Mouse (Mus musculus) CD4-positive, CD25-positive, alpha-beta regulatory T cell, adult 2 months (primary cell): ENCODE measurements around the gene Rab36.

Experiments used
- DNase-seq: peaks from one replicate; pipeline ENCODE4 v3.0.0-alpha.2; 2012; ENCODE audit warnings: low read depth, low spot score

Gene Rab36

DNA sequence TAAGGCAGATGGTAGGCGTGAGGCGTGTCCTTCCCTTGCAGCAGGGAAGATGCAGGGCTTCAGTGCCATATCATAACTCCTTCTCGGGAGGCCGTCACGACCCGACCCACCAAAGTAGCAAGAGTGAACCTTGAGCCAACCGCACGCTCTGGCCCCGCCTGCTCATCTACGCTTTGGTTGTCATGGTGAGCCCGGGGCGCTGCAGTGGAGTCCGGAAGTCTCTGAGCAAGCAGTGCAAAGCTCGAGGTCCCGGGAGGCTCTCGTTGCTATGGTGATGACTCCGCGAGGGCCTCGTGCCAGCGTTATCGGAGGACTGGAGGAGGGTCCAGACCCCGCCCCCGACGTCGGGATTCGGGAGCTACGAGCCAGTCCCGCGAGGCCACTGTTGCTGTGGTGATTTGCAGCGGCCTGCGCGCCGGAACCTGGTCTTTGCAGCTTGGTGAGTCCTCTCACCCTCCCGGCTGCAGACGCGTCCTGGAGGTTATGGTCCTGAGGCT is at the start of gene Rab36:
Rab36 (plus strand) TSS at position 176 of the 497 bp plus-strand sequence.
- DNase-seq = peak; percentile 84

DNA sequence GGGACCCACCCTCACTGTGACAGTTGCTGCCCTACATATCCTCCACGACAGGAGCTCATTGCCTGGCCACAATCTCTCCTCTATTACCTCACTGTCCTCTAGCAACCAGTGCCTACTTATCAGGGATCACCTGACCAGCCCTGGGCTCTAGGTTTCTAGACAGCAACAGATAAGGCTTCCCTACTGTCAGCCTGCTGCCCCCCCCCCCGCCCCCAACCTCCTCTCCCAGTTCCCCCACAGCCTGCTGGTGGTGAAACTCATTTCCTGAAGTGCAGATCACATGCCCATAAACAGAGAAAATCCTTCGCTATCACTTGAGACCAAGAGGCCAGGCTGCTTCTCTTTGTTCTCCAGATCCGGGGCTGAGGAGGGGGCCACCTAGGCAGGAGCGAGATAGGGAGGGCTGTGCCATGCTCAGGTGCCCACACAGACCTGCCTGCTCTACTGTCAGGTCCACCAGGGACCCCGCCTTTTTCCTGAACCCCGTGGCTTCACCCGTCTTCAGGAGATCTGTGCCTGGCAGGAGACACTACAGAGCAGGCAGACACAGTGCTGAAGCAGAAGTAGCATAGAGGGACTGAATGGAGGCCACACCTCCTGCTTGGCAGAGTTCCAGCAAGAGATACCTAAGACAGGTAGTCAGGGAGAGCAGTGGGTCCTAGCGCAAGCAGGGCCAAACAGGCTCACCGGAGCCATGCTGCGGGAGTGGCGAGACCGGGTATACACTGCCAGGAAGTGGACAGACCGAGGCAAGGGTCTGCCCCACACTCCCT is 49.0 kb upstream of the Rab36 start:
- DNase-seq = peak; percentile 11

DNA sequence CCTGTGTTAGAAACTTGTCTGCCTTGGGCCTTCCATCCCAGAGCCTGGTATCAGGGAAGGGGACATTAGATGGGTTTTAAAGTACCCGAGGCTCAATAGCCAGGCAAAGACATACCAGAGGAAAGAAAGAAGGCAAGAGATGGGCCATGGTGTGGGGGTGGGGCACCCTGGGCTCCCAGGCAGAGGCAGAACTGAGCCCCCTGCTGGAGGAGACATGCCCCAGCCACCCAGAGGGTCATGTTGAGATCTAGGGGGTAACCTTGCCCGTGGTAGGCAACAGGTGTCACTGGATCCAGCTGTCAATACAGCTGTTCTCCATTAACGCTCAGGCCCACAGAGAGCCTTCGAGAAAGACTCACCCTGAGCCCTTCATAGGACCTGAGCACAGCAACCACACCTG is 47.0 kb upstream of the Rab36 start:
- DNase-seq = peak; percentile 5

DNA sequence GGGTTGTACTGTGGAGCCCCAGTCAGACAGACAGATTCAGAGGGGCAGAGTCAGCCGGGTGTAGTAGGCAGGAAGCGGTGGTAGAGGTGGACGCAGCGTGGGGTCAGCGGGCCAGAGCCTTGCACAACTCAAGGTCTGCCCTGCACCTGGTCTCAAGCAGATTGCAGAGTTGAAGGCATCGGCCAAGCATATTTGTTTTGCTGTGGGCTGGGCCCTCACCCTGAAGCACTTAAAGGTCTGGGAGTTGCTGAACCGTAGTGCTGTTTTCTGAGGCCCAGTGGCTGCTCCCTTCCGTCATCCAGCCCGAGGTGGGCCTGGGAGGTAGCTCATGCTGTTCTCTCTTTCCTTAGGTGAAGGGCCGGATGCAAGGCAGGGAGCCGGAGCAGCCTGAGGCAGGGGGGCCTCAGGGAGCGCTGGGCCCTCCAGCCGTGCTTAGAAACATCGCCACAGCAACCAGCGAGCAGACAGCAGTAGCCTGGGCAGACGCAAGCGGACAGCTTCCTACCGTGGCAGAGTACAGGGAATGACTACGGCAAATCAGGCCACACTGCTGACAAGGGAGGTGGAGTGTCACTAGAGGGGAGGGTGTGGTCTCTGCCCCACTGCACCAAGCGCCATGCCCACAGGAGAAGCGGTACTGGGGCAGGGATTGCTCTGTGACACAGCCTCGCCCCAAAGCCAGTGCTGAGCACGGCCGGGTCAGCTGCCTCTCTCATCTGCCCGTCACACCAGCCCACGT is 46.1 kb upstream of the Rab36 start:
- DNase-seq = no peak

DNA sequence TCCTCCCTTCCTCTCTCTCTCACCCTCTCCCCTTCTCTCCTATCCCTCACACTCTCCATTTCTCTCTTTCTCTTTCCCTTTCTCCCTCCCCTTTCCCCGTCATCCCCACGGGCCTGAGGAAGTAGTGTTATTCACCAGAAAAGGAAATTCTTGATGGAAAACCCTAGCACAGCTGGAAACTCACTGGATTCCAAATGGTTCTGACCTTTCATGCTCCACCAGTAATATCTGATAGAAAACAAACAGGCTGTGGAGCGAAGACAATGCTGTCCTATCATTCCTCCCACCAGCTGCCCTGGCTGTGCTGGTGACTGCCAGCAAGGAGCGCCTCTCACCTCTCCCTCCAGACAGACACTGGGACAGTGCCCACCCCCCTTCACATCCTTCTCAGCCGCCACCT is 42.0 kb upstream of the Rab36 start:
- DNase-seq = no peak

DNA sequence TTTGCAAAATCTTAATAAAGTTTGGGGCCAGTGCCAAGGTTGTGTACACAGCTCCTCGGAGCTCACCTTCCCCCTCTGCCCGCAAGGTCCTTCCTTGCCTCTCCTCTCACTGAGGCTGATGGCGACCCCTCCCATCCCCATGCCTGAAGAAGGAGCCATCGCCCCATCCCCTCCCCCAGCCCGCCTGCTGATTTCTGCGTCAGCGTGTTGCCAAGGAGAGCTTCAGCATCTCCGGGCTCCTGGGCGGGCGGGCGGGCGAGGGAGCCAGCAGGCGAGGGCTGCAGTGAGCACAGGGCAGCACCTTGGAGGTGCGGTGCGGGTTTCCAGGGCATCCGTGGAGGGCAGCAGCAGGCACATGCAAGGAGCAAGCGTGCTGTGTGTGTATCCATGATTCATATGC is 41.5 kb upstream of the Rab36 start:
- no peak for DNase-seq

GRCm38 (mm10) chr10:75001391-75001790 is 35.5 kb upstream of the Rab36 start:
- DNase-seq = no peak

- no peak for DNase-seq
Measured at GRCm38 (mm10) chr10:75004067-75004466, 32.8 kb upstream of the Rab36 start.

DNA sequence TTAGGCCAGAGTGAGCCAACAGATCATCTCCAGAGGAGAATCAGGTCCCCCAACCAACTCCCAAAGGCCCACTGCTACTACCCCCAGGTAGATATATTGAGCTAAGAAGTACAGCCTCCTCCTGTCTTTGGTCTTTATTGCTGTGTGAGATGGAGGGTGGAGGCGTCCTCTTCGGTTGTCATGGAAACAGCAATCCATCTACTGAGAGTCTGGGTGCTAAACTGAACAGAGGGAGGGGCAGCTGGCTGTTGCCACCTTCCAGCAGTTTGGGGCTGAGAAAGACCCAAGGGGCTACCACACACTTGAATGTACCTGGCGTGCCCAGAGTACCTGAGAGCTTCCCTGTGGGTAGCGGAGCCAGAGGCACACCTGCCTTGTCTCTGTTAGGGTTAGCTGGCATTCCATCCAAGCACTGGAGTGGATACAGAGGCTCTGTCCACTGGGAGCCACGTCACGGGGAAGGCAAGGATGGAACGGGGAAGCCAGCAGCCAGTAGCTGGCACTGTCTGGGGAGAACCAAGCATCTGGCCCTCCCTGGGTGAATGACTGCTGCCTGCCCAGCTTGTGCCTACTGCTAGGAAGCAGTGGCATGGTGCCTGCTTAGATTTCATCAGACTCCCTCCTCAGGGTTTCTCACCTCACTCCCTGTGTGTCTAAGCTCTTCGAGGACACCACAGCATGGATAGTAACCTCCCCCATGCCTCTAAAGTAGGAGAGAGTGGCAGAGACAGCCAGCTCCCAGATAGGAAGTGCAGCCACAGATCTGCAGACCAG is 29.8 kb upstream of the Rab36 start:
- no peak for DNase-seq

GRCm38 (mm10) chr10:75010704-75011103 is 26.2 kb upstream of the Rab36 start:
- DNase-seq = no peak

GRCm38 (mm10) chr10:75015465-75015864 is 21.4 kb upstream of the Rab36 start:
- DNase-seq = no peak

DNA sequence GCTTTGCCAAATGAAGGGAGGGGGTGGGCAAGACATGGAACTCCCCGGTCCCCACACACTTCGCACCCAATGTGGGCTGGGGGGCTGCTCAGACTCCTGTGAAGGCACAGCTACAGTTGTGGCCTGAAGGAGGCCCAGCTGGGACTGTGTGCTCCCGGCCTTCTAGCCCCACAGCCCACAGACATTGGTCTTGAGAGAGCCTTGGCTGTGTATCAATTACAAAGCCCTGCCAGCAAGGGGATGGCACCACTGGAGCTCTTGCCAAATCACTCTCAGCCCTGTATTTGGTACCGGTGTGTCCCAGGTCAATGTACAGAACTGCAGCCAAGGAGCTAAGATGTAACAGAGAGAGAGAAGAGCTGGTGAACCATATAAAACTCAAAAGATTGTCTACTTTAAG is 20.4 kb upstream of the Rab36 start:
- DNase-seq = no peak

DNA sequence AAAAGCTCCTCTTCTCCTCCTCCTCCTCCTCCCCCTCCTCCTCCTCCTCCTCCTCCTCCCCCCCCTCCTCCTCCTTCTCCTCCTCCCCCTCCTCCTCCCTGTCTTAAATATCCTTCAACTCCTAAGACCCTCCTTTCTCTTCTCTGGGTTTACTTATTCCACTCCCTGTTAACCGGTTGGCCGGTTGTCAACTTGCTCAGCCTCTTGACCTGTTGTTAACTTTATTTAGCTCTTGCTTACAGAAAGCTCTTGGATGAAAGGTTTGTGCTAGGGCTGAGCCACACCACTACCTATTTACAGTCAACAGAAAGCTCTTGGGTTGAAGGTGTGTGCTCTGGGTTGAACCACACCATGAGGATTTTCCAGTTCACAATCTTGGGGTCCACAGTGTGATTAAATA is 16.6 kb upstream of the Rab36 start:
- no peak for DNase-seq

- DNase-seq = peak; percentile 67
Measured at GRCm38 (mm10) chr10:75021138-75021537, 15.7 kb upstream of the Rab36 start.

GRCm38 (mm10) chr10:75026491-75026890 is 10.4 kb upstream of the Rab36 start:
- DNase-seq = no peak

- no peak for DNase-seq
Measured at GRCm38 (mm10) chr10:75028743-75029142, 8.1 kb upstream of the Rab36 start.

DNA sequence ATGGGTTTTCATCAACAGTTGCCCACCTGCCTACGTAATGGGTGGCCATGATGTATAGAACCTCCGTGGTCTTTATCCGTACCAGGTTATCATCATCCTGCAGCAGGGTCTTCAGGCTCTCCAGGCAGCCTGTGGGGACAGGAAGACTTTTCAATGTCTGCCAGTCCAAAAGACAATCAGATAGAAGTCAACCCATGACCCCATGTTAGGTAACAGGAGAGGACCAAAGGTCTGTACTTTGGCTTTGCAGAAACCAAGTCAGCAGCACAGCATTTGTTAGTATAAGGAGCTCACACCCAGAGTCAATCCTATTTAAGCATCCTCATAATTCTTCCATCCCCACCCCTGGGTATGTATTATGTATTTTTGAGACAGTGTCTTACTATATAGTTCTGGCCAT is 7.2 kb upstream of the Rab36 start:
- DNase-seq = no peak

GRCm38 (mm10) chr10:75030234-75030633 is 6.6 kb upstream of the Rab36 start:
- DNase-seq = no peak

DNA sequence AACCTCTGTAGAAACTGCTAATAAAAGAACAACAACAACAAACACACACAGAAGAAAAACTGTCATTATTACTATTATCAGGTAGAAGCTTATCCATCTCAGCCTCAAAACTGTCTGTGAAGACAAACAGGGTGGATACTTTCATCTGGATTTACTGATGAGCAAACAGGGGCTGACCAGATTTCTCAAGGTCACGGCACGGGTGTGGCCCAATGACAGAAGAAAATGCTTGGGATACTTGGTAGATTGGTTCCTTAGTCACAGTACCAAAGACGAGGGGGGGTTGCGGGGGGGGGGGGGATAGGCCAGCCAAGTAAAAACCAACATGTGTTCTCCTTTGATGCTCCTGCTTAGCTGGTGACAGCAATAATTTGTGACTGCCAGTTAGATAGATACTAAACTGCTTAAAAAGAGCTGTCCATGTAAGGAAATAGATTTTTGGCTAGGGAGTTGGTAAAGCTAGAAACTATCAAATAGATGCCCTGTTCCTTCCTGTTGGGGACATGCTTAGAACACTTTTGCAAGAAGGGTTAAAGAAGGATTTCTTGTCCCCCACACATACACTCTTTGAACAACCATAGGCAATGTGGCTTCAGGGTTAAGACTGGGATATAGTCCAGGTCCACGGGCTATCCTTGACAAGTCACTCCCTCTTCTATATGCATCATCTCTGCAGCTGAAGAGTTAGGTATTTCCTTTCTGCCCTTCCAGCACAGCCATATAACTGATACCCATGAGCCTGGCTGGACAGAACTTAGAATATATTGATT is 5.3 kb upstream of the Rab36 start:
- no peak for DNase-seq

- peak; percentile 14 for DNase-seq
Measured at GRCm38 (mm10) chr10:75032395-75032794, 4.5 kb upstream of the Rab36 start, which contains the start of gene Rsph14. Gene Rsph14 (minus strand): TSS chr10:75032586.

GRCm38 (mm10) chr10:75042060-75042459 is 5.2 kb downstream of the Rab36 start:
- peak; percentile 48 for DNase-seq
